Mouse (Mus musculus) v-Abl transformed pro-B cells (cell line): ENCODE data around the gene Upk1a.

Experiments used
- in situ Hi-C, 2 experiments: fragments of 400-800 bp; cut with MboI; formaldehyde crosslinking; loops; one replicate each; pipeline ENCODE4 v1.15.1; 2025; ENCODE audit not compliant: unreplicated experiment in 2 of 2

Gene Upk1a

GRCm38 (mm10) chr7:30586455-30587020, 26.1 kb downstream of the Upk1a start:
- in situ Hi-C loops, result no loop called here

- in situ Hi-C loops, result no loop called here
Measured at GRCm38 (mm10) chr7:30585170-30585569, 27.5 kb downstream of the Upk1a start.

GRCm38 (mm10) chr7:30584339-30584738, 28.3 kb downstream of the Upk1a start:
- in situ Hi-C loops, result no loop called here

- in situ Hi-C loops, result no loop called here
Measured at GRCm38 (mm10) chr7:30581547-30581946, 31.1 kb downstream of the Upk1a start.

- in situ Hi-C loops, result no loop called here
Measured at GRCm38 (mm10) chr7:30579950-30580349, 32.7 kb downstream of the Upk1a start.

GRCm38 (mm10) chr7:30572969-30573368, 39.7 kb downstream of the Upk1a start:
- in situ Hi-C loops, result no loop called here

GRCm38 (mm10) chr7:30572389-30572788, 40.3 kb downstream of the Upk1a start:
- in situ Hi-C loops, result no loop called here

GRCm38 (mm10) chr7:30567555-30567954, 45.1 kb downstream of the Upk1a start:
- in situ Hi-C loops, result no loop called here

GRCm38 (mm10) chr7:30566033-30566432, 46.6 kb downstream of the Upk1a start:
- in situ Hi-C loops, result no loop called here

- in situ Hi-C loops, result no loop called here
Measured at GRCm38 (mm10) chr7:30564970-30565571, 47.6 kb downstream of the Upk1a start, which contains the start of gene Igflr1. Igflr1 (plus strand) TSS chr7:30565427.

- in situ Hi-C loops, result no loop called here
Measured at GRCm38 (mm10) chr7:30563906-30564280, 48.8 kb downstream of the Upk1a start.

GRCm38 (mm10) chr7:30563117-30563905, 49.3 kb downstream of the Upk1a start, which contains the start of the genes U2af1l4, Gm49396 and Psenen:
U2af1l4 (plus strand) TSS chr7:30563301.
Gm49396 (plus strand) TSS chr7:30563344.
Psenen (minus strand) TSS chr7:30563627.
- in situ Hi-C loops, result no loop called here

GRCm38 (mm10) chr7:30562526-30563116, 50.0 kb downstream of the Upk1a start:
- in situ Hi-C loops, result no loop called here

- in situ Hi-C loops, result no loop called here
Measured at GRCm38 (mm10) chr7:30560296-30560695, 52.4 kb downstream of the Upk1a start.

GRCm38 (mm10) chr7:30559443-30559954, 53.1 kb downstream of the Upk1a start, which contains the start of gene Lin37:
Lin37 (minus strand) TSS chr7:30559838.
- in situ Hi-C loops, result loop anchor here in 1 of 2 experiments (5.0 kb wide), 1 partner anchor 67 kb away; the partner anchor contains the start of gene Prodh2

- in situ Hi-C loops, result loop anchor here in 1 of 2 experiments (5.0 kb wide), 1 partner anchor 67 kb away; the partner anchor contains the start of gene Prodh2
Measured at GRCm38 (mm10) chr7:30558656-30559442, 53.8 kb downstream of the Upk1a start.

GRCm38 (mm10) chr7:30557901-30558514, 54.6 kb downstream of the Upk1a start:
- in situ Hi-C loops, result loop anchor here in 1 of 2 experiments (5.0 kb wide), 1 partner anchor 66 kb away; the partner anchor contains the start of gene Prodh2

- in situ Hi-C loops, result loop anchor here in 1 of 2 experiments (5.0 kb wide), 1 partner anchor 65 kb away; the partner anchor contains the start of gene Prodh2
Measured at GRCm38 (mm10) chr7:30556894-30557536, 55.6 kb downstream of the Upk1a start.
